Mouse (Mus musculus) heart, adult 18-20 months (tissue): ENCODE data around the gene Ensa. TPM values are rescaled to one million over a fixed set of nuclear protein-coding genes. Genes with fewer than 3 reads are reported as not detected.

Experiments used
- DNase-seq, 2 experiments: peaks; one replicate each; pipeline ENCODE4 v3.0.0; 2021 to 2022; ENCODE audit warnings: mixed read lengths in 1 of 2
- total RNA-seq, 2 experiments: library from RNA; stranded (reverse); gene quantifications; 2 replicates each; pipeline ENCODE4 v1.2.3; 2021

Ensa gene
- total RNA-seq, 2 experiments from 2014 or later: 74.3 to 75.2 TPM

- no peak for DNase-seq
Observed at GRCm38 (mm10) chr3:95643097-95643496, 18.3 kb downstream of the Ensa start.

GRCm38 (mm10) chr3:95645313-95646235 is 20.8 kb downstream of the Ensa start:
- peak in 1 of 2 experiments; percentile 85 for DNase-seq

- no peak for DNase-seq
Observed at GRCm38 (mm10) chr3:95648016-95648415, 23.2 kb downstream of the Ensa start.

- DNase-seq: peak; percentile 79 to 91
Observed at GRCm38 (mm10) chr3:95650276-95651032, 25.7 kb downstream of the Ensa start.

- no peak for DNase-seq
Observed at GRCm38 (mm10) chr3:95651033-95651373, 26.2 kb downstream of the Ensa start.

GRCm38 (mm10) chr3:95651391-95652203 is 26.8 kb downstream of the Ensa start:
- peak in 1 of 2 experiments; percentile 33 for DNase-seq

GRCm38 (mm10) chr3:95652204-95652811 is 27.5 kb downstream of the Ensa start:
- peak; percentile 41 to 53 for DNase-seq

GRCm38 (mm10) chr3:95652871-95653270 is 28.1 kb downstream of the Ensa start:
- DNase-seq: peak in 1 of 2 experiments; percentile 11

GRCm38 (mm10) chr3:95653473-95654034 is 28.8 kb downstream of the Ensa start:
- DNase-seq: peak; percentile 70 to 74

GRCm38 (mm10) chr3:95654371-95654770 is 29.6 kb downstream of the Ensa start:
- DNase-seq: peak; percentile 22 to 45

- peak; percentile 48 to 59 for DNase-seq
Observed at GRCm38 (mm10) chr3:95655437-95655836, 30.6 kb downstream of the Ensa start.

GRCm38 (mm10) chr3:95657108-95657507 is 32.3 kb downstream of the Ensa start:
- DNase-seq: peak in 1 of 2 experiments; percentile 18

GRCm38 (mm10) chr3:95657711-95658110 is 32.9 kb downstream of the Ensa start:
- peak in 1 of 2 experiments; percentile 17 for DNase-seq

GRCm38 (mm10) chr3:95658236-95658867 is 33.6 kb downstream of the Ensa start, which contains the start of gene Mcl1:
Gene Mcl1 (plus strand): TSS chr3:95658788.
- DNase-seq: peak; percentile 96 to 98

GRCm38 (mm10) chr3:95658868-95659712 is 34.3 kb downstream of the Ensa start:
- DNase-seq: peak; percentile 87 to 92

- DNase-seq: no peak
Observed at GRCm38 (mm10) chr3:95659948-95660347, 35.2 kb downstream of the Ensa start.

- peak in 1 of 2 experiments; percentile 41 for DNase-seq
Observed at GRCm38 (mm10) chr3:95660788-95661478, 36.1 kb downstream of the Ensa start.

- peak; percentile 67 to 70 for DNase-seq
Observed at GRCm38 (mm10) chr3:95661945-95662715, 37.3 kb downstream of the Ensa start.
